Mouse (Mus musculus): ENCODE measurements around the gene Rbfox3. TPM values are rescaled to one million over a fixed set of nuclear protein-coding genes. Genes with fewer than 3 reads are reported as not detected.

The Rbfox3 gene
- polyA plus RNA-seq, 1 experiment from 2014 or later = 6.9 TPM

GRCm38 (mm10) chr11:118558193-118558592 lies 353.2 kb downstream of the Rbfox3 start:
- Histone ChIP-seq H3K36me3 (ENCODE audit: control insufficient read depth, insufficient read depth, low read length) (no peaks in the 10 kb centered on the region), H3K27ac (ENCODE audit: low read depth, low read length) (no peak overlapping the region), H3K9ac (ENCODE audit: low read length) (no peak overlapping the region), H3K4me1 (replicated peaks; ENCODE audit: control insufficient read depth, insufficient read depth, low read length) (peaks cover 10% of the 10 kb centered on the region; the same call in 1 of the 2 replicates), H3K27me3 (ENCODE audit: control insufficient read depth, insufficient read depth, low read length) (no peaks in the 10 kb centered on the region), H3K4me3 (ENCODE audit: low read depth, low read length) (no peak overlapping the region), H3K9me3 (ENCODE audit: control insufficient read depth, low read length) (no peaks in the 10 kb centered on the region), H3K4me2 (ENCODE audit: low read depth, low read length, severe bottlenecking) (no peak overlapping the region)
- ATAC-seq (replicated peaks; ENCODE audit: low FRiP score) (no peak), DNase-seq (ENCODE audit: low spot score) (no peak)
- 59% methylated on average over 8 of the region's 8 CpGs for WGBS

DNA sequence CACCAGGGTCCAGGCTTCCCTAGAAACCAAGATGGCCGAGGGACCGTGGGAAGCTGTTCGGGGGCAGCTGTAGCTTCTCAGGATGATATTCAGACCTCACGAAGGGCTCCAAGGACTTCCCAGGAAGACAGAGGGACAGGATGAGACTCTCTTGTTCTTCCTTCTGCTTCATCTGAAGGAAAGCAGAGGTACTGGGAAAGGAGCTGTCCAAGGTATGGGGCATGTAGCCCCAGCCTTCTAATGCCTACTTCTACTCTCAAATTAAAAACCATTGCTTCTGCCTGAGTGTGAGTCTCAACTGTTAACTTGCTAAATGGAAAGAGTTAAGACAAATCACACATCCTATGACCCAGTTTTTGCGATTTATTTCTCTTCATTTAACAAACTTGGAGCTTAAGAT lies 355.8 kb downstream of the Rbfox3 start:
- Histone ChIP-seq H3K9ac (ENCODE audit: low read length) (no peak overlapping the region), H3K9me3 (ENCODE audit: control insufficient read depth, low read length) (no peaks in the 10 kb centered on the region), H3K4me1 (replicated peaks; ENCODE audit: control insufficient read depth, insufficient read depth, low read length) (peaks cover 17% of the 10 kb centered on the region; the same call in 1 of the 2 replicates), H3K4me2 (ENCODE audit: low read depth, low read length, severe bottlenecking) (no peak overlapping the region), H3K27me3 (ENCODE audit: control insufficient read depth, insufficient read depth, low read length) (no peaks in the 10 kb centered on the region), H3K4me3 (ENCODE audit: low read depth, low read length) (no peak overlapping the region), H3K36me3 (ENCODE audit: control insufficient read depth, insufficient read depth, low read length) (no peaks in the 10 kb centered on the region), H3K27ac (ENCODE audit: low read depth, low read length) (no peak overlapping the region)
- no peak for ATAC-seq (replicated peaks; ENCODE audit: low FRiP score)
- WGBS = 66% methylated on average over 5 of the region's 5 CpGs
- DNase-seq (ENCODE audit: low spot score) = no peak

GRCm38 (mm10) chr11:118554542-118554941 lies 356.9 kb downstream of the Rbfox3 start:
- Histone ChIP-seq H3K9me3 (ENCODE audit: control insufficient read depth, low read length) (no peaks in the 10 kb centered on the region), H3K4me1 (replicated peaks; ENCODE audit: control insufficient read depth, insufficient read depth, low read length) (peaks cover 19% of the 10 kb centered on the region; the same call in 1 of the 2 replicates), H3K27me3 (ENCODE audit: control insufficient read depth, insufficient read depth, low read length) (no peaks in the 10 kb centered on the region), H3K4me2 (ENCODE audit: low read depth, low read length, severe bottlenecking) (no peak overlapping the region), H3K36me3 (ENCODE audit: control insufficient read depth, insufficient read depth, low read length) (no peaks in the 10 kb centered on the region), H3K27ac (ENCODE audit: low read depth, low read length) (no peak overlapping the region), H3K9ac (ENCODE audit: low read length) (no peak overlapping the region), H3K4me3 (ENCODE audit: low read depth, low read length) (no peak overlapping the region)
- WGBS = 0% methylated on average over 4 of the region's 4 CpGs
- ATAC-seq (replicated peaks; ENCODE audit: low FRiP score) = no peak
- DNase-seq (ENCODE audit: low spot score) = peak; percentile 48

GRCm38 (mm10) chr11:118553926-118554325 lies 357.5 kb downstream of the Rbfox3 start:
- no peaks in the 10 kb centered on the region for H3K27me3 ChIP-seq (ENCODE audit: control insufficient read depth, insufficient read depth, low read length)
- H3K4me3 ChIP-seq (ENCODE audit: low read depth, low read length) = no peak overlapping the region
- H3K9ac ChIP-seq (ENCODE audit: low read length) = no peak overlapping the region
- peaks cover 19% of the 10 kb centered on the region; the same call in 1 of the 2 replicates for H3K4me1 ChIP-seq (replicated peaks; ENCODE audit: control insufficient read depth, insufficient read depth, low read length)
- no peaks in the 10 kb centered on the region for H3K36me3 ChIP-seq (ENCODE audit: control insufficient read depth, insufficient read depth, low read length)
- no peak overlapping the region for H3K4me2 ChIP-seq (ENCODE audit: low read depth, low read length, severe bottlenecking)
- DNase-seq (ENCODE audit: low spot score) (no peak), ATAC-seq (replicated peaks; ENCODE audit: low FRiP score) (no peak)
- H3K27ac ChIP-seq (ENCODE audit: low read depth, low read length) = no peak overlapping the region
- 22% methylated on average over 4 of the region's 4 CpGs for WGBS
- no peaks in the 10 kb centered on the region for H3K9me3 ChIP-seq (ENCODE audit: control insufficient read depth, low read length)

DNA sequence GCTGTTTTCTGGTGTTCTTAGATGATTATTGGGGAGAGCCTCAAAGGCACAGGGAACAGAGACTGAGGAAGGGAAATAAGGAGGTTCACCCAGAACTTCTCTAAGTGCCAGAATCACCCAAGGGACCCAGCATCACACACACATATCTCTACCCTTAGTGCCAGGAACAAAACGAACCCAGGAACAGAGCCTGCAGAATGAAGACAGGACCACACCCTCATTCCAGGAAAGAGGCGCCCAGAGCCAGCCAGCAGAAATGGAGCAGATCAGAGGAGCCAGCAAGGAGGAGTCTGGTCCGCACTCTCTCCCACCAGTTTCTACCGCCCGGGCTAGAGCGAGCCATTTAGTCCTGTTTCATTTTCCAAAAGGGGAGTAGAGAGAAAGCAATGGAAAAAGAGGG lies 358.4 kb downstream of the Rbfox3 start:
- DNase-seq (ENCODE audit: low spot score) = no peak
- Histone ChIP-seq H3K36me3 (ENCODE audit: control insufficient read depth, insufficient read depth, low read length) (no peaks in the 10 kb centered on the region), H3K27ac (ENCODE audit: low read depth, low read length) (no peak overlapping the region), H3K27me3 (ENCODE audit: control insufficient read depth, insufficient read depth, low read length) (no peaks in the 10 kb centered on the region), H3K4me1 (replicated peaks; ENCODE audit: control insufficient read depth, insufficient read depth, low read length) (peaks cover 19% of the 10 kb centered on the region; the same call in 1 of the 2 replicates), H3K4me3 (ENCODE audit: low read depth, low read length) (no peak overlapping the region), H3K4me2 (ENCODE audit: low read depth, low read length, severe bottlenecking) (no peak overlapping the region), H3K9ac (ENCODE audit: low read length) (no peak overlapping the region), H3K9me3 (ENCODE audit: control insufficient read depth, low read length) (no peaks in the 10 kb centered on the region)
- 33% methylated on average over 6 of the region's 6 CpGs for WGBS
- no peak for ATAC-seq (replicated peaks; ENCODE audit: low FRiP score)

- WGBS = 55% methylated on average over 4 of the region's 4 CpGs
- H3K27ac ChIP-seq (ENCODE audit: low read depth, low read length) = no peak overlapping the region
- peaks cover 19% of the 10 kb centered on the region; the same call in 1 of the 2 replicates for H3K4me1 ChIP-seq (replicated peaks; ENCODE audit: control insufficient read depth, insufficient read depth, low read length)
These were observed 358.9 kb downstream of the Rbfox3 start for GRCm38 (mm10) chr11:118552478-118552877.

GRCm38 (mm10) chr11:118551705-118552104 lies 359.7 kb downstream of the Rbfox3 start:
- H3K9ac ChIP-seq (ENCODE audit: low read length) = no peak overlapping the region
- no peak overlapping the region for H3K4me3 ChIP-seq (ENCODE audit: low read depth, low read length)
- H3K4me1 ChIP-seq (replicated peaks; ENCODE audit: control insufficient read depth, insufficient read depth, low read length) = peaks cover 19% of the 10 kb centered on the region
- ATAC-seq (replicated peaks; ENCODE audit: low FRiP score) = no peak
- H3K27me3 ChIP-seq (ENCODE audit: control insufficient read depth, insufficient read depth, low read length) = no peaks in the 10 kb centered on the region
- H3K27ac ChIP-seq (ENCODE audit: low read depth, low read length) = no peak overlapping the region
- no peaks in the 10 kb centered on the region for H3K36me3 ChIP-seq (ENCODE audit: control insufficient read depth, insufficient read depth, low read length)
- WGBS = 48% methylated on average over 3 of the region's 3 CpGs
- no peaks in the 10 kb centered on the region for H3K9me3 ChIP-seq (ENCODE audit: control insufficient read depth, low read length)
- H3K4me2 ChIP-seq (ENCODE audit: low read depth, low read length, severe bottlenecking) = no peak overlapping the region
- no peak for DNase-seq (ENCODE audit: low spot score)

More at GRCm38 (mm10) chr11:118552478-118552877, 358.9 kb downstream of the Rbfox3 start:
- Histone ChIP-seq H3K27me3 (ENCODE audit: control insufficient read depth, insufficient read depth, low read length) (no peaks in the 10 kb centered on the region), H3K4me2 (ENCODE audit: low read depth, low read length, severe bottlenecking) (no peak overlapping the region), H3K9ac (ENCODE audit: low read length) (no peak overlapping the region), H3K9me3 (ENCODE audit: control insufficient read depth, low read length) (no peaks in the 10 kb centered on the region), H3K36me3 (ENCODE audit: control insufficient read depth, insufficient read depth, low read length) (no peaks in the 10 kb centered on the region), H3K4me3 (ENCODE audit: low read depth, low read length) (no peak overlapping the region)
- no peak for ATAC-seq (replicated peaks; ENCODE audit: low FRiP score)
- DNase-seq (ENCODE audit: low spot score) = no peak

GRCm38 (mm10) chr11:118550773-118551520 lies 360.4 kb downstream of the Rbfox3 start:
- 18% methylated on average over 17 of the region's 17 CpGs for WGBS
- no peaks in the 10 kb centered on the region for H3K36me3 ChIP-seq (ENCODE audit: control insufficient read depth, insufficient read depth, low read length)
- peaks cover 19% of the 10 kb centered on the region for H3K4me1 ChIP-seq (replicated peaks; ENCODE audit: control insufficient read depth, insufficient read depth, low read length)
- peak overlapping the region; percentile 14; the same call in 1 of the 2 replicates for H3K27ac ChIP-seq (ENCODE audit: low read depth, low read length)
- no peak overlapping the region for H3K9ac ChIP-seq (ENCODE audit: low read length)
- ATAC-seq (replicated peaks; ENCODE audit: low FRiP score) (no peak; the same call in 1 of the 2 replicates), DNase-seq (ENCODE audit: low spot score) (peak; percentile 64)
- no peaks in the 10 kb centered on the region for H3K9me3 ChIP-seq (ENCODE audit: control insufficient read depth, low read length)
- no peak overlapping the region for H3K4me2 ChIP-seq (ENCODE audit: low read depth, low read length, severe bottlenecking)
- no peak overlapping the region for H3K4me3 ChIP-seq (ENCODE audit: low read depth, low read length)
- H3K27me3 ChIP-seq (ENCODE audit: control insufficient read depth, insufficient read depth, low read length) = no peaks in the 10 kb centered on the region

DNA sequence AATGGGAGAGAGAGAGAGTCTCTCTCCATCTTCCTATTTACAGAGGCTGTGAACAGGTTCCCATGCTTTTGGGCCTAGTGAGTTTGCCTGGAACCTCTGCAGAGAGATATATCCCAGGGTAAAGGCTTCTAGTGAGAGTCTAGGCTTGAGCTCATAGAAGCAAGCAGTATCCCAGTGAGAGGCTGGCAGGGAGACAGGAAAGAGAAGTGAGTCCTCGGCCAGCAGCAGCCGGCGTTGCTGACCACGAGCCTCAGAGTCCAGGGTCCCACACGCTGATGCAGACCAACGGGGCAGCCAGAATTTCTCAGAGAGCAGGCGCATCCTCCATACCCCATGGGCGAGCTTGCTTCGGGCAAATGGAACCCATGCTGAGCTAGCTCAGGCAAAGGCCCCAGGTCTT lies 363.2 kb downstream of the Rbfox3 start:
- Histone ChIP-seq H3K4me2 (ENCODE audit: low read depth, low read length, severe bottlenecking) (no peak overlapping the region), H3K4me3 (ENCODE audit: low read depth, low read length) (no peak overlapping the region), H3K9ac (ENCODE audit: low read length) (no peak overlapping the region), H3K27ac (ENCODE audit: low read depth, low read length) (no peak overlapping the region), H3K9me3 (ENCODE audit: control insufficient read depth, low read length) (no peaks in the 10 kb centered on the region), H3K27me3 (ENCODE audit: control insufficient read depth, insufficient read depth, low read length) (no peaks in the 10 kb centered on the region), H3K4me1 (replicated peaks; ENCODE audit: control insufficient read depth, insufficient read depth, low read length) (peaks cover 9% of the 10 kb centered on the region), H3K36me3 (ENCODE audit: control insufficient read depth, insufficient read depth, low read length) (no peaks in the 10 kb centered on the region)
- DNase-seq (ENCODE audit: low spot score) (no peak), ATAC-seq (replicated peaks; ENCODE audit: low FRiP score) (no peak)
- WGBS = 88% methylated on average over 9 of the region's 9 CpGs

Data from forebrain, embryonic 11.5 days (tissue).